8 mouse cellular contexts compared by ENCODE assay signal in the genomic region with DNA sequence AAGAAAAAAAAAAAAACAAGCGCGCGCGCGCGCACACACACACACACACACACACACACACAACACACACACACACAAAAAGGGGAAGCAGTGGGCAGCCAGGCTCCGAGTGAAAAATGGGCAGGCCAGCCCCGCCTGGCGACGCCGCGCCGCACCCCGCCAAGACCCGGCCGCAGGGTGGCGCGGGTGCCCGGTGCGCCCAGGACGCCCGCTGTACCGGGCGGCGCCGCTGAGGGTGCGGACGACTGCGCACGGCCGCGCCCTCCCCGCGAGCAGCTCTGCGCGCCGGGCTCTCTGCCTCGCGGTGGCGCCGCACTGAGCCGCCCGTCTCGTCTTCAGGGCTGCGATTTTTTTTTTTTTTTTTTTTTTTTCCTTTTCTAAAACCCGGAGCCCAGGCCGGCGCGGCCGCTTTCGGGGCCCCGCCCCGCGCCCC. TPM values are rescaled to one million over a fixed set of nuclear protein-coding genes. Genes with fewer than 3 reads are reported as not detected.
DNase-seq lines count a peak whose midpoint lies in the region; ATAC-seq lines count a peak whose summit lies in the region.

No protein-coding gene starts in this region.

- H3K9ac ChIP-seq in heart, embryonic 12.5 days: peak overlapping the region; percentile 95
- H3K9ac ChIP-seq in forebrain, embryonic 13.5 days: peak overlapping the region; percentile 66
- H3K9ac ChIP-seq in kidney, embryonic 15.5 days: peak overlapping the region; percentile 67

- H3K4me1 ChIP-seq in heart, embryonic 12.5 days (replicated peaks): peaks cover 29% of the 10 kb centered on the region
- peaks cover 36% of the 10 kb centered on the region for H3K4me1 ChIP-seq in forebrain, embryonic 13.5 days
- H3K4me1 ChIP-seq in kidney, embryonic 15.5 days: peaks cover 57% of the 10 kb centered on the region

- WGBS in heart, embryonic 12.5 days: under 1% methylated on average over 47 of the region's 54 CpGs
- WGBS in forebrain, embryonic 13.5 days: 0% methylated on average over 23 of the region's 54 CpGs
- WGBS in kidney, embryonic 15.5 days: 0% methylated on average over 43 of the region's 54 CpGs

- no peak for DNase-seq in heart, adult 9 months (ENCODE audit: low spot score in 2 of 2)
- DNase-seq in MEL-GATA-1-ER (ENCODE audit: extremely low read depth, low read depth): peak; percentile 67
- peak; percentile 85 to 93 for DNase-seq in lung, postnatal 4 days
- peak; percentile 76 to 78 for DNase-seq in spleen, postnatal 36 days (ENCODE audit: low spot score in 2 of 2)
- DNase-seq in retina, embryonic 14.5 days (ENCODE audit: low spot score): no peak

- no peaks in the 10 kb centered on the region for H3K9me3 ChIP-seq in heart, embryonic 12.5 days (replicated peaks)
- H3K9me3 ChIP-seq in forebrain, embryonic 13.5 days (replicated peaks): no peaks in the 10 kb centered on the region
- no peaks in the 10 kb centered on the region for H3K9me3 ChIP-seq in kidney, embryonic 15.5 days (replicated peaks)

- H3K27me3 ChIP-seq in heart, embryonic 12.5 days (replicated peaks): peaks cover 10% of the 10 kb centered on the region; the same call in 1 of the 2 replicates
- peaks cover 84% of the 10 kb centered on the region for H3K27me3 ChIP-seq in forebrain, embryonic 13.5 days
- peaks cover 8% of the 10 kb centered on the region; the same call in 1 of the 2 replicates for H3K27me3 ChIP-seq in kidney, embryonic 15.5 days

- H3K27ac ChIP-seq in heart, embryonic 12.5 days (ENCODE audit: poor library complexity, severe bottlenecking): peak overlapping the region; percentile 98
- peak overlapping the region; percentile 82 for H3K27ac ChIP-seq in forebrain, embryonic 13.5 days
- peak overlapping the region; percentile 97 for H3K27ac ChIP-seq in kidney, embryonic 15.5 days

- peak overlapping the region; percentile 91 for H3K4me2 ChIP-seq in heart, embryonic 12.5 days
- H3K4me2 ChIP-seq in forebrain, embryonic 13.5 days: peak overlapping the region; percentile 88
- peak overlapping the region; percentile 91 for H3K4me2 ChIP-seq in kidney, embryonic 15.5 days

- peak; percentile 41 for ATAC-seq in heart, embryonic 12.5 days (ENCODE audit: insufficient number of reproducible peaks, low FRiP score)
- ATAC-seq in forebrain, embryonic 13.5 days: peak; percentile 62
- peak; percentile 40 for ATAC-seq in kidney, embryonic 15.5 days (replicated peaks; ENCODE audit: low FRiP score)

- H3K36me3 ChIP-seq in heart, embryonic 12.5 days: no peaks in the 10 kb centered on the region
- H3K36me3 ChIP-seq in forebrain, embryonic 13.5 days (ENCODE audit: poor library complexity, severe bottlenecking): no peaks in the 10 kb centered on the region
- H3K36me3 ChIP-seq in kidney, embryonic 15.5 days: no peaks in the 10 kb centered on the region

- peak overlapping the region; percentile 84 for H3K4me3 ChIP-seq in heart, embryonic 12.5 days
- peak overlapping the region; percentile 58 for H3K4me3 ChIP-seq in forebrain, embryonic 13.5 days
- peak overlapping the region; percentile 70 for H3K4me3 ChIP-seq in kidney, embryonic 15.5 days (replicated peaks)

RNA-seq across cellular contexts. Expression of gene Fosl2, which starts 0.7 kb away (rescaled TPM):
- polyA plus RNA-seq in heart, embryonic 12.5 days (2016; fragmentation: Nextera tagmentation; extraction: Ambion mirVana): 3.3 and 3.8 TPM in 2 replicates
- polyA plus RNA-seq in forebrain, embryonic 13.5 days (2015; fragmentation: Nextera tagmentation; extraction: Ambion mirVana): 0.59 and 0.66 TPM in 2 replicates
- polyA plus RNA-seq in kidney, embryonic 15.5 days (2015; fragmentation: Nextera tagmentation; extraction: Ambion mirVana): 5.4 and 6.2 TPM in 2 replicates

Comparison
In these comparisons a context has a peak if more than half of its experiments do, and no peak if none do; other contexts are left out.
1. DNase-seq: peak in MEL-GATA-1-ER (single experiment), lung, postnatal 4 days (2 of 2) and spleen, postnatal 36 days (2 of 2); none in heart, adult 9 months (0 of 2) and retina, embryonic 14.5 days (single experiment).
2. Peak in every context shown above with its lines, with median percentiles within 50 percentile points of each other: ATAC-seq, H3K27ac ChIP-seq, H3K4me2 ChIP-seq, H3K4me3 ChIP-seq and H3K9ac ChIP-seq.